ENCODE assay signal across 28 mouse cellular contexts in the genomic region with DNA sequence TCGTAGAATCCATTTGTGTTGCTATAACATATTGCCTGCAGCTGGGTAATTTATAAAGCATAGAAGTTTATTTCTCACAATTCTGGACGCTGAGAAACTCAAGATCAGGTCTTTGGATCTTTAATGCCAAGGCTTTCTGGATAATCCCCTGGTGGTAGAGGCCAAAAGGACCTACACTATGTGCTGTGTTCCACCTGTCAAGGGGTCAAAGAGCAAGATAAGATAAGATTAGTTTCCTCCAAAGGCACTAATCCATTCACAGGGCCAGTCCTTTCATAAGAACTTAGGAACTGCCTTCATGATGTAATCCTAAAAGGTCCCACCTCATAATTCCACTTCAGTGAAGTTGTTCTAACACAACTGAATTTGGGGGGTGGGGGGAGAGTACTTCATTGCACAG.
"Had no signal": no experiment of that assay in that cellular context is flagged by ENCODE, and none has a peak within 500 bp of the region (broad histone marks: within the 10 kb centered on the region; RNA-seq: fewer than 3 reads in every experiment).

No protein-coding gene starts in this region.

- H3K36me3 ChIP-seq: forebrain, embryonic 10.5 days; forebrain, embryonic 12.5 days; forebrain, embryonic 15.5 days had no signal

- ATAC-seq: forebrain, embryonic 13.5 days; forebrain, embryonic 14.5 days; forebrain, embryonic 15.5 days; forebrain, embryonic 16.5 days; forebrain, postnatal 0 days had no signal

- DNase-seq: cerebellum, adult 2 months; cerebellum, adult 8-10 months; cerebellum, adult 9-10 months; cerebellum, adult 9-11 months; cerebellum, postnatal 10 days; cerebellum, postnatal 14 days; cerebellum, postnatal 25 days; cerebellum, postnatal 36 days; embryo, embryonic 11 days; forebrain, postnatal 0 days; gastrocnemius, adult 2 months; gastrocnemius, postnatal 10 days; gastrocnemius, postnatal 14 days; gastrocnemius, postnatal 25 days; gastrocnemius, postnatal 36 days; heart, adult 18-20 months; heart, adult 2 months had no signal

- H3K27me3 ChIP-seq: embryonic facial prominence, embryonic 12.5 days; embryonic facial prominence, embryonic 13.5 days; embryonic facial prominence, embryonic 15.5 days; forebrain, embryonic 12.5 days; forebrain, embryonic 13.5 days; forebrain, embryonic 15.5 days had no signal

- H3K4me1 ChIP-seq: embryonic facial prominence, embryonic 10.5 days; embryonic facial prominence, embryonic 12.5 days; embryonic facial prominence, embryonic 13.5 days; embryonic facial prominence, embryonic 15.5 days; forebrain, embryonic 10.5 days; forebrain, embryonic 12.5 days; forebrain, embryonic 13.5 days; forebrain, embryonic 15.5 days had no signal

- H3K4me3 ChIP-seq: embryonic facial prominence, embryonic 10.5 days; embryonic facial prominence, embryonic 12.5 days; embryonic facial prominence, embryonic 13.5 days; embryonic facial prominence, embryonic 15.5 days; erythroblast, embryonic 14.5 days; forebrain, embryonic 10.5 days; forebrain, embryonic 12.5 days; forebrain, embryonic 13.5 days; forebrain, embryonic 15.5 days; gastrocnemius, adult 2 months; heart, adult 2 months had no signal

- H3K4me2 ChIP-seq: embryonic facial prominence, embryonic 12.5 days; embryonic facial prominence, embryonic 13.5 days; embryonic facial prominence, embryonic 15.5 days; forebrain, embryonic 12.5 days; forebrain, embryonic 13.5 days; forebrain, embryonic 15.5 days had no signal

- H3K9me3 ChIP-seq: embryonic facial prominence, embryonic 10.5 days; embryonic facial prominence, embryonic 12.5 days; embryonic facial prominence, embryonic 13.5 days; embryonic facial prominence, embryonic 15.5 days; forebrain, embryonic 10.5 days; forebrain, embryonic 12.5 days; forebrain, embryonic 13.5 days; forebrain, embryonic 15.5 days had no signal

- H3K27ac ChIP-seq: embryonic facial prominence, embryonic 10.5 days; embryonic facial prominence, embryonic 12.5 days; embryonic facial prominence, embryonic 13.5 days; embryonic facial prominence, embryonic 15.5 days; forebrain, embryonic 10.5 days; forebrain, embryonic 12.5 days; forebrain, embryonic 13.5 days; forebrain, embryonic 15.5 days; gastrocnemius, adult 2 months; heart, adult 2 months had no signal

- H3K9ac ChIP-seq: embryonic facial prominence, embryonic 12.5 days; embryonic facial prominence, embryonic 13.5 days; embryonic facial prominence, embryonic 15.5 days; forebrain, embryonic 12.5 days; forebrain, embryonic 13.5 days; forebrain, embryonic 15.5 days; forebrain, postnatal 0 days had no signal
